In the genomic region with DNA sequence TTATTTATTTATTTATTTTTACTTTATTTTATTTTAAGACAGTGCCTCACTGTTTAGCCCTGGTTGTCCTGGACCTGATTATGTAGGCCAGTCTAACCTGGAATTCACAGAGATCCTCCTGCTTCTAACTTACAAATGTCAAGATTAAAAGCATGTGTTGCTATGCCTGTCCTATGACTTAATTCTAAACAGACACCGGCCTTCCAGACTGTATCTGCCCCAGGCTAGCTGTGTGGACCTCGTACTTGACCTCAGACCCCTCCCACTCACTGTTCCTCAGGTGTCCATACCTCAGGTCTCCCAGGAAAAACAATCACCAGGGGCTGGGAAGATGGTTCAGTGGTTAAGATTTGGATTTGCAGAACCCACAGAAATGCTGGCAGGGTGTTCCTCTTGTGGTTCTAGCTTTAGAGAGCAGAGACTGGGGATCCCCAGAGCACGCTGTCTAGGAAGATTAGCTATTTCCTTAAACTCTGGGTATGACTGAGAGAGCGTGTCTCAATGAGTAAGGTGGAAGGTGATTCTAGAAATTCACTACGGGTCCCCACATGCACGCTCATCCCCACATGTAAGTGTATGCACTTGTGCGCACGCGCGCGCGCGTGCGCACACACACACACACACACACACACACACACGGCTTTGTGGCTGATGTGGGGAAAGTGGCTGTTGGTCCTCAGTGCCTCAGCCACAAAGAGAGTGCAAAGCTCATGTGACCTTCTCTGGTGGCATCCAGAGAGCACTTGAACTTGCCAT, we compare ENCODE assay signal across 19 mouse cellular contexts. TPM values are rescaled to one million over a fixed set of nuclear protein-coding genes. Genes with fewer than 3 reads are reported as not detected.
DNase-seq lines count a peak whose midpoint lies in the region; ATAC-seq and TF ChIP-seq lines count a peak whose summit lies in the region.
"Had no signal": no experiment of that assay in that cellular context is flagged by ENCODE, and none has a peak within 500 bp of the region (broad histone marks: within the 10 kb centered on the region; RNA-seq: fewer than 3 reads in every experiment).

No protein-coding gene starts in this region.

- H3K4me3 ChIP-seq in left cerebral cortex, adult 2 months = no peak overlapping the region
- H3K4me3 ChIP-seq in gastrocnemius, adult 2 months = no peak overlapping the region
- H3K4me3 ChIP-seq: heart, embryonic 12.5 days; limb, embryonic 15.5 days; myocyte had no signal

- no peak for TF ChIP-seq CTCF in left cerebral cortex, adult 2 months (IDR thresholded peaks at IDR 0.05)
- no peak for TF ChIP-seq CTCF in gastrocnemius, adult 2 months (IDR thresholded peaks at IDR 0.05)

- intact Hi-C loops in left cerebral cortex, adult 2 months (cut with DNase I) = no loop called here
- intact Hi-C loops in gastrocnemius, adult 2 months (cut with DNase I) = no loop called here

- no peak overlapping the region for H3K27ac ChIP-seq in left cerebral cortex, adult 2 months
- H3K27ac ChIP-seq in gastrocnemius, adult 2 months = no peak overlapping the region
- H3K27ac ChIP-seq: hindbrain, embryonic 14.5 days; kidney, postnatal 0 days; limb, embryonic 15.5 days had no signal

- ATAC-seq in activated CD4-positive, CD25-positive, alpha-beta regulatory T cell, adult 4 months = peak; percentile 54
- ATAC-seq in hematopoietic stem cell, adult 5-6 weeks (replicated peaks in 1 of 2; ENCODE audit: insufficient read depth in 1 of 2, low FRiP score in 2 of 2, low TSS enrichment in 1 of 2, low read depth in 1 of 2, poor library complexity in 2 of 2, severe bottlenecking in 2 of 2) = peak; percentile 46 to 57; a peak in 3 of 4 replicates

- DNase-seq in embryo, embryonic 10 days (ENCODE audit: low spot score) = peak; percentile 44
- DNase-seq in embryo, embryonic 9.5 days (ENCODE audit: extremely low spot score) = no peak
- DNase-seq in 3T3-L1 (ENCODE audit: low read depth, low spot score) = peak; percentile 24
- DNase-seq in left cerebral cortex, adult 2 months (ENCODE audit: extremely low spot score in 1 of 2, low spot score in 2 of 2) = no peak
- DNase-seq in cerebellum, postnatal 4 days (ENCODE audit: low spot score in 2 of 2) = no peak
- no peak for DNase-seq in gastrocnemius, adult 2 months
- DNase-seq: adrenal gland, postnatal 36 days; cerebellum, adult 18-20 months; cerebellum, postnatal 36 days; heart, postnatal 14 days; kidney, adult 18-20 months; lung, postnatal 10 days had no signal

RNA-seq across cellular contexts. Expression of a gene that starts 40.5 kb away (rescaled TPM):
- polyA plus RNA-seq in activated CD4-positive, CD25-positive, alpha-beta regulatory T cell, adult 4 months (2017; shearing (Covaris generic)) = 10 to 100 TPM; 17.8 to 19.0 TPM
- total RNA-seq in hematopoietic stem cell, adult 5-6 weeks (2017) = 82.1 and 116 TPM in 2 replicates
- 100 to 1,000 TPM; 245 to 247 TPM for total RNA-seq in left cerebral cortex, adult 2 months (2021)
- 10 to 100 TPM in 1 of 2 experiments, 1 to 10 TPM in 1; 9.0 to 12.0 TPM for total RNA-seq in gastrocnemius, adult 2 months (2021)

Comparison
In these comparisons a context has a peak if more than half of its experiments do, and no peak if none do; other contexts are left out.
1. DNase-seq: peak in embryo, embryonic 10 days (single experiment) and 3T3-L1 (single experiment); none in embryo, embryonic 9.5 days (single experiment), left cerebral cortex, adult 2 months (0 of 2), cerebellum, postnatal 4 days (0 of 2) and gastrocnemius, adult 2 months (single experiment).